Mouse (Mus musculus) erythroblast, embryonic 14.5 days (primary cell): ENCODE results near the gene Zranb3.

Experiments
- GATA1 ChIP-seq: IDR thresholded peaks from 2 replicates; pipeline ENCODE4 v1.6.1; 2012; ENCODE audit warnings: low read length, inconsistent platforms, mixed read lengths
- TAL1 ChIP-seq: IDR thresholded peaks from 3 replicates; pipeline ENCODE4 v1.6.1; 2012; ENCODE audit warnings: low read length, inconsistent platforms, mixed read lengths

DNA sequence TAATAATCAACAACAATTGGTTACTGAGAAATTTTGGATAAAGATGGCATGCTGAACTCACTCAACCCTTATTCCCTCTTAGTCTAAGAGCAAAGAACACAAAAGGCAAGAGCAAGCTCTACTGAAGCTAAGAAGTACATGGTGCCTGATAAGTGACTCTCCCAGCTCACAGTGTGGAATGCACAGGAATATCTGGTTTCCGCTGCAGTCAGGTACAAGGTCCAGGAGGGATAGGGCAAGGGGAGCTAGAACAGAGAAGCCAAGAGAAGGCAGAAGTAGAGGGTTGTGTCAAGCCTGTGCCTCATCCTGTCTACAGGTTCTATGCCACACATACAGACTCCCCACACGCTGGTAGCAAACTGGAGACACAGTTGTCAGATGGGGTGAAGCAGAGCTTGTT is 100.7 kb downstream of the Zranb3 start:
- TF ChIP-seq TAL1: no peak
- TF ChIP-seq GATA1: no peak
